Mouse (Mus musculus) ES-E14 (cell line): ENCODE data around the gene Cul7.

Source experiments
- CHD2 ChIP-seq: IDR thresholded peaks from 2 replicates; pipeline ENCODE4 v1.6.1; 2014; ENCODE audit warnings: mild to moderate bottlenecking, low read depth, low read length, inconsistent platforms
- HCFC1 ChIP-seq: IDR thresholded peaks from 2 replicates; pipeline ENCODE4 v1.6.1; 2012; ENCODE audit warnings: low read length, inconsistent platforms, borderline replicate concordance; ENCODE audit not compliant: insufficient read depth
- MAFK ChIP-seq: IDR thresholded peaks from 2 replicates; pipeline ENCODE4 v1.6.1; 2014; ENCODE audit warnings: mild to moderate bottlenecking, low read depth, low read length, inconsistent platforms; ENCODE audit not compliant: insufficient read depth
- ZNF384 ChIP-seq: IDR thresholded peaks from 2 replicates; pipeline ENCODE4 v1.6.1; 2012; ENCODE audit warnings: low read depth, low read length, inconsistent platforms

- TF ChIP-seq CHD2 (no peak), MAFK (no peak), HCFC1 (no peak), ZNF384 (no peak)
Observed at GRCm38 (mm10) chr17:46698515-46698914, 48.4 kb downstream of the Cul7 start.
